Mouse (Mus musculus) ES-E14 (cell line): ENCODE data around the gene Ift27. TPM values are rescaled to one million over a fixed set of nuclear protein-coding genes. Genes with fewer than 3 reads are reported as not detected.

Experiments
- DNase-seq: peaks from one replicate; pipeline ENCODE4 v3.0.0-alpha.2; 2013; ENCODE audit warnings: low read depth, low spot score
- H3K27ac ChIP-seq: 2 replicates; pipeline ENCODE4 v1.5.1; 2012; ENCODE audit warnings: low read depth, mild to moderate bottlenecking, low read length, moderate library complexity, mixed read lengths; ENCODE audit not compliant: poor library complexity, insufficient read depth, severe bottlenecking
- H3K36me3 ChIP-seq: 2 replicates; pipeline ENCODE4 v1.6.1; 2012; ENCODE audit warnings: mild to moderate bottlenecking, low read length, moderate library complexity, mixed read lengths; ENCODE audit not compliant: control insufficient read depth, poor library complexity, insufficient read depth, severe bottlenecking
- H3K4me1 ChIP-seq, 2 experiments: fragments of 150-350 bp in 1 of 2; sonication (generic) in 1 of 2; 2 replicates each; pipeline ENCODE4 v1.6.1; 2012; ENCODE audit warnings: low read length in 2 of 2, mild to moderate bottlenecking in 1 of 2, mixed read lengths in 1 of 2; ENCODE audit not compliant: control insufficient read depth in 2 of 2, insufficient read depth in 2 of 2, poor library complexity in 1 of 2
- H3K4me3 ChIP-seq, 2 experiments: fragments of 150-350 bp in 1 of 2; sonication (generic) in 1 of 2; 2 replicates each; pipeline ENCODE4 v1.5.1; 2012; ENCODE audit warnings: low read length in 2 of 2, low read depth in 1 of 2, mild to moderate bottlenecking in 1 of 2, mixed read lengths in 1 of 2; ENCODE audit not compliant: insufficient read depth in 1 of 2, poor library complexity in 1 of 2, severe bottlenecking in 1 of 2
- H3K9ac ChIP-seq: 2 replicates; pipeline ENCODE4 v1.6.1; 2012; ENCODE audit warnings: low read depth, mild to moderate bottlenecking, low read length, mixed read lengths; ENCODE audit not compliant: poor library complexity, insufficient read depth, severe bottlenecking
- H3K9me3 ChIP-seq: fragments of 150-350 bp; sonication (generic); 2 replicates; pipeline ENCODE4 v1.6.1; 2012; ENCODE audit warnings: low read depth, mild to moderate bottlenecking, low read length; ENCODE audit not compliant: control insufficient read depth, insufficient read depth
- CHD2 ChIP-seq: IDR thresholded peaks from 2 replicates; pipeline ENCODE4 v1.6.1; 2014; ENCODE audit warnings: mild to moderate bottlenecking, low read depth, low read length, inconsistent platforms
- HCFC1 ChIP-seq: IDR thresholded peaks from 2 replicates; pipeline ENCODE4 v1.6.1; 2012; ENCODE audit warnings: low read length, inconsistent platforms, borderline replicate concordance; ENCODE audit not compliant: insufficient read depth
- MAFK ChIP-seq: IDR thresholded peaks from 2 replicates; pipeline ENCODE4 v1.6.1; 2014; ENCODE audit warnings: mild to moderate bottlenecking, low read depth, low read length, inconsistent platforms; ENCODE audit not compliant: insufficient read depth
- ZC3H11A ChIP-seq: IDR thresholded peaks from 2 replicates; pipeline ENCODE4 v1.6.1; 2012; ENCODE audit warnings: low read depth, mild to moderate bottlenecking, inconsistent platforms, low read length, borderline replicate concordance
- ZNF384 ChIP-seq: IDR thresholded peaks from 2 replicates; pipeline ENCODE4 v1.6.1; 2012; ENCODE audit warnings: low read depth, low read length, inconsistent platforms
- in situ Hi-C, 2 experiments: fragments of 600-800 bp; cut with MboI; formaldehyde crosslinking; loops; one replicate each; pipeline ENCODE4 v1.15.1; 2025; ENCODE audit warnings: low sequenced_read_pairs in 2 of 2, inconsistent platforms in 1 of 2; ENCODE audit not compliant: unreplicated experiment in 2 of 2
- total RNA-seq: library from RNA; depleted of rRNA; stranded (reverse); fragments of 300-350 nt; gene quantifications from 2 replicates; pipeline ENCODE4 v1.2.3, GENCODE M21; 2012; rRNA removed

The Ift27 gene
- total RNA-seq, 1 experiment: 12.6 TPM

GRCm38 (mm10) chr15:78118275-78118995 lies 55.5 kb downstream of the Ift27 start:
- in situ Hi-C loops: no loop called here
- H3K4me3 ChIP-seq: no peak overlapping the region

DNA sequence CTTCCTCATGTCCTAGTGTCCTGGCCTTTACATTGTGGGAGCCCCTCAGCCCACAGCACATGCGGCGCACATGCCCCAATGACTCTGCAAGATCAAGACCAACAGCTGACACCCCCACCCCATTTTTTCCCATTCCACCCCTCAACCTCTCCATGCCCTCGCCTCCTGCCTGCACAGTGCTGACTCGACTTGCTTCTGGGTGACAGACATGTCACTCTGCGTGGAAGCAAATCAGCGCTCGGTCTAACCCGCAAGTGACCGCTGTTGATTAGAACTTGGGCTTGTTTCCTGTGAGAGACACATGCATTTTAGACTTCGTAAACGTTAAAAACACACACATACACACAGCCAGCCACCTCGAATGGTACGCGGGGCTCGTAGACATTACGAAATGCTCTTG lies 56.2 kb downstream of the Ift27 start:
- in situ Hi-C loops: no loop called here
- no peaks in the 10 kb centered on the region for H3K9me3 ChIP-seq
- no peak for DNase-seq
- TF ChIP-seq MAFK: no peak
- no peak for TF ChIP-seq ZNF384
- TF ChIP-seq CHD2: no peak
- no peak for TF ChIP-seq HCFC1
- TF ChIP-seq ZC3H11A: no peak
- no peaks in the 10 kb centered on the region; a peak in 1 of 4 replicates for H3K4me1 ChIP-seq
- no peak overlapping the region for H3K27ac ChIP-seq
- H3K4me3 ChIP-seq: no peak overlapping the region
- no peak overlapping the region for H3K9ac ChIP-seq
- H3K36me3 ChIP-seq: no peaks in the 10 kb centered on the region

More at GRCm38 (mm10) chr15:78118275-78118995, 55.5 kb downstream of the Ift27 start:
- no peaks in the 10 kb centered on the region for H3K9me3 ChIP-seq
- TF ChIP-seq ZC3H11A (no peak), CHD2 (no peak), HCFC1 (no peak), MAFK (no peak), ZNF384 (no peak)
- DNase-seq: no peak
- H3K4me1 ChIP-seq: no peaks in the 10 kb centered on the region; a peak in 1 of 4 replicates
- H3K27ac ChIP-seq: no peak overlapping the region
- no peaks in the 10 kb centered on the region for H3K36me3 ChIP-seq
- H3K9ac ChIP-seq: no peak overlapping the region

DNA sequence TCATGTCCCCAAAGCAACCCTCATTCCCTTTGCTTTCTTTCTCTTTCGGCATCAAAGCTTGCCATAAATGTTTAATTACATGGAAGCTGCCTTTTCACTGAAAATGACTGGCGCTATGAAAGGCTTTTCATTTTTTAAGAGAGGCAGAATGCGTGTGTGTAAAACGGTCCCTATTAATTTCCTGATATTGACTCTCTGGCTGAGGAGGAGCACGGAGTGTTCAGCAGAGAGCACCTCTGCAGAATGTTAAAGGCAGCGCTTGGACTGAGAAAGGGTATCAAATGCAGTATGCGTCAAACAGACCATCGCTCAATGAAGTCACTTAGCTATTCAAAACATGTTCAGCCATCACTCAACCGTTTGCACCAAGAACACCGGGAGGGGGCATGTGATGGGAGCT lies 57.0 kb downstream of the Ift27 start:
- Histone ChIP-seq H3K9ac (no peak overlapping the region), H3K4me3 (no peak overlapping the region), H3K36me3 (no peaks in the 10 kb centered on the region), H3K9me3 (no peaks in the 10 kb centered on the region), H3K4me1 (no peaks in the 10 kb centered on the region; a peak in 1 of 4 replicates), H3K27ac (no peak overlapping the region)
- TF ChIP-seq HCFC1: no peak
- in situ Hi-C loops: no loop called here
- no peak for DNase-seq

DNA sequence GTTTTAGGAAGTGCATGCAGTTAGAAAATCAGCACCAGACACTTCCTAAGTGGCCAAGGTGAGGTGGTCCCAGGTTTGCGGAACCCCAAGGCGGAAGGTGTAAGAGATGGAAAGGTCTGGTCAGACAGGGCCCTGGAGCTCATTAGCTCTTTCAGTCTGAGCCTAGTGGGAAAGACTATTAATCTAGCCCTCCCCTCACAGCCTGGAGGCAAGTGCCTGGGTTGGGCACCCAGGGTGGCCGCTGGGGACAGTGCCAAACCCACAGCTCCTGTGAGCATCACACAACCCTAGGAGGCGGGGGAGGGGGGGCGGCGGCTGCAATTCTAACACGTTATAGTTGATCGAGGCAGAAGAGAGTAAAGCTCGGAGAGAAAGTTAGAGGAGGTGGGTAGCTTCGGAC lies 57.7 kb downstream of the Ift27 start:
- Histone ChIP-seq H3K36me3 (no peaks in the 10 kb centered on the region), H3K27ac (no peak overlapping the region), H3K9ac (no peak overlapping the region), H3K9me3 (no peaks in the 10 kb centered on the region), H3K4me3 (no peak overlapping the region), H3K4me1 (no peaks in the 10 kb centered on the region; a peak in 1 of 4 replicates)
- TF ChIP-seq ZNF384: no peak
- no peak for TF ChIP-seq HCFC1
- TF ChIP-seq CHD2: no peak
- no peak for TF ChIP-seq ZC3H11A
- TF ChIP-seq MAFK: no peak
- in situ Hi-C loops: no loop called here
- DNase-seq: no peak

Other genes starting within 250 kb of the Ift27 start
- 90.3 and 91.1 TPM in 2 replicates for gene Txn2, start 245.1 kb downstream of the Ift27 start, total RNA-seq
- 21.9 and 33.6 TPM in 2 replicates for gene Foxred2, start 217.4 kb downstream of the Ift27 start, total RNA-seq
- 340 and 419 TPM in 2 replicates for gene Eif3d, start 203.3 kb downstream of the Ift27 start, total RNA-seq
- gene Cacng2, start 54.1 kb downstream of the Ift27 start, total RNA-seq: not detected in 2 replicates
- gene Pvalb, start 32.3 kb upstream of the Ift27 start, total RNA-seq: not detected in 2 replicates
- gene Ncf4, start 70.7 kb upstream of the Ift27 start, total RNA-seq: 0.31 TPM in 1 of 2 replicates, not detected in the other
- 0.09 TPM in 1 of 2 replicates, not detected in the other for gene Csf2rb2, start 131.6 kb upstream of the Ift27 start, total RNA-seq
- gene Csf2rb, start 151.6 kb upstream of the Ift27 start, total RNA-seq: 0.05 and 1.1 TPM in 2 replicates
- gene Tex33, start 221.8 kb upstream of the Ift27 start, total RNA-seq: not detected in 2 replicates
- gene Tst, start 231.8 kb upstream of the Ift27 start, total RNA-seq: 14.9 and 22.4 TPM in 2 replicates
- 15.1 and 18.8 TPM in 2 replicates for gene Mpst, start 232.3 kb upstream of the Ift27 start, total RNA-seq